Mouse (Mus musculus) T-helper 2 cell (primary cell): ENCODE results near the gene Nkx2-3.

Experiments
- in situ Hi-C: fragments of 300-600 bp; cut with MboI, MseI; formaldehyde crosslinking; loops from one replicate; pipeline ENCODE4 v1.15.1; 2025; ENCODE audit warnings: high pct_unique_total_duplicates

Gene Nkx2-3

GRCm38 (mm10) chr19:43612051-43612450 is at the start of gene Nkx2-3:
TSS of gene Nkx2-3 (plus strand) at chr19:43612325.
- in situ Hi-C loops = no loop called here

DNA sequence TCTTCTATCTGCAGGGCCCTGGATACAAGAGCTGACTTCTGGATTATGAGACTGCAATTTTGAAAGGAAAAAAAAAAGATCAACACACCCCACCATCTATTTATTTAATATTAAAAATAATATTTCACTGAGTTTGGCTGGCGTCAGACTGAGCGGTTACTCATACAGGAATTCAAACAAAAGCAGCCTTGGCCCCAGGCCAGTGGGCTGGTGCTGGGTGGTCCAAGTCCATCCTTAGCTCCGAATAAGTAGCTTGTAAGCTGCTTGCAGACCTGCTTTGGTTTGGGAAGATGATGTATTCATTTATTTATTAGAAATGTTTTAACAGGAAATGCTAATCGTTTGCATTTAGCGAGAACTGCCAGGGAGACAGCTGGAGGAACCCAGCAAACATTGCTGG is 49.0 kb upstream of the Nkx2-3 start:
- in situ Hi-C loops = loop anchor here (10.0 kb wide), 1 partner anchor 1958 kb away; no protein-coding TSS in a partner anchor

DNA sequence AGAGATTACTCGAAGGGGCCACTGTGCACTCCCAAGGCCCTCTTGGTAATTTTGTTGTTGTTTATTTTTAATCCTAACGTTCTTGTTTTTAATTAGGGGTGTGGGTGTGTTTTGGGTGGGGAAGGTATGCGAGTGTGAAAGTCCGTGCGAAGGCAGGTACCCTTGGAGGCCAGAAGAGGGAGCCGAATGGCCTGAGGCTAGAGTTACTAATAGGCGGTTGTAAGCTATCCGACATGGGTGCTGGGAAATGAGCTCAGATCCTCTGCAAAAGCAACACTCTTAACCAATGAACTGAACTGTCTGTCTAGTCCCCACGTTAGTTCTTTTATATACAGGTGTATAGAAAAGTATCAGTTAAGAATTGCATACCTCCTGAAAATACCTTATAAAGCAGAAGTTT is 43.8 kb upstream of the Nkx2-3 start:
- in situ Hi-C loops = loop anchor here (10.0 kb wide), 1 partner anchor 1963 kb away; no protein-coding TSS in a partner anchor

DNA sequence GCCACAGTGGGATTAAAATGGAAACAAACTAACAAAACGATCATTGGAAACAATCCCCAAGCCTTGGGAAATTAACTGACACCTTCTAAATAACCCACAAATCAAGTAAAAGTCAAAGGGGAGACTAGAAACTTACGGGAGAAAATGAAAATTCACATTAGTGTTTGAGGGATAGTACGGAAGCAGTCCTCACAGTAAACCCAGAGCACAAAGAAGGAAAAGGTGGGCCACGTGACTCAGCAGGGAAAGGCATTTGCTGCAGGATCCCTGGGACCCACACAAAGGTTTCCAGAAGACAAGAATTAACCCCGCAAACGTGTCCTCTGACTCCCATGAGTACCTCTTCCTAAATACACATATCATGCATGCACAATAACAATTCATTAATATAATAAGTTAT is 43.0 kb upstream of the Nkx2-3 start:
- in situ Hi-C loops = loop anchor here (10.0 kb wide), 1 partner anchor 1964 kb away; no protein-coding TSS in a partner anchor

GRCm38 (mm10) chr19:43570831-43571790 is 41.0 kb upstream of the Nkx2-3 start:
- in situ Hi-C loops = no loop called here

GRCm38 (mm10) chr19:43579081-43579796 is 32.9 kb upstream of the Nkx2-3 start:
- in situ Hi-C loops = no loop called here

GRCm38 (mm10) chr19:43581185-43581584 is 30.9 kb upstream of the Nkx2-3 start:
- in situ Hi-C loops = loop anchor here (5.0 kb wide), 1 partner anchor 41 kb away; no protein-coding TSS in a partner anchor

DNA sequence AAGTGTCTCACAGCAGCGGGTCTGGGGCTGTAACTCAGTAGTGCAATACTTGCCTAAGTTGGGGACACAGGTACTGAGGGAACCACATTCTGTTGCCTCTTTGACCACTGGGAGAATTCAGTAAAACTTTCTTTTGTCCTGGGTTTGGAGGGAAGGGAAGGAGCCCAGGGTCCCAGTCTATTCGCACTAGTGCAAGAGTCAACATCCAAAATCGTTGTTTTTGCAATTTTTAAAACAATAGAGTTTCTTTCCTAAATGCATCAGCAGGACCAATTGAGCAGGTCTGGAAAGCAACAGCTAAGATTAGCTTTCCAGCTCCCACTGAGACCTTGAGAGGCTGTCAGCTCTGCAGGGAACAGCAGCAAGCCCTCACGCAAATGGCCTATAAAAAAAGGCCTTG is 28.9 kb upstream of the Nkx2-3 start:
- in situ Hi-C loops = loop anchor here (5.0 kb wide), 1 partner anchor 39 kb away; no protein-coding TSS in a partner anchor

GRCm38 (mm10) chr19:43583595-43583994 is 28.5 kb upstream of the Nkx2-3 start:
- in situ Hi-C loops = loop anchor here (5.0 kb wide), 1 partner anchor 39 kb away; no protein-coding TSS in a partner anchor

DNA sequence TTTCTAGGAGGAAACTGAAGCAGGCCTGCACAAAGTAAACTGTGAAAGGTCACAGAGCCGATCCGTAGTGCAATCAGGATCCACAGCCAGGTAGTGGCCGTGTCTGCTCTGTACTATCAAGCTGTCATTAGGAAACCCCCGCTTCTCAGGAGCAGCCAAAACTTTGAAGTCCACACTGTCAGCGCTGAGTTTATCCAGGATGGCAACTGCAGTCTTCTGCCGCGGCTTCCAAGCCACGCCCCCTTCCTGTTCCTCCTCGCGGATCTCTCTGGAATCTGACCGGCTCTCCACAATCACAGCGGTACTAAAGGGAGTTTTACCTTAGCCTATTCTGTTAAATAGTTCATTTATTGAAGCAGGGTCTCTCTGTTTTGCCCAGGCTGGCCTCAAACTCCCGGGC is 27.3 kb upstream of the Nkx2-3 start:
- in situ Hi-C loops = loop anchor here (5.0 kb wide), 1 partner anchor 38 kb away; no protein-coding TSS in a partner anchor

DNA sequence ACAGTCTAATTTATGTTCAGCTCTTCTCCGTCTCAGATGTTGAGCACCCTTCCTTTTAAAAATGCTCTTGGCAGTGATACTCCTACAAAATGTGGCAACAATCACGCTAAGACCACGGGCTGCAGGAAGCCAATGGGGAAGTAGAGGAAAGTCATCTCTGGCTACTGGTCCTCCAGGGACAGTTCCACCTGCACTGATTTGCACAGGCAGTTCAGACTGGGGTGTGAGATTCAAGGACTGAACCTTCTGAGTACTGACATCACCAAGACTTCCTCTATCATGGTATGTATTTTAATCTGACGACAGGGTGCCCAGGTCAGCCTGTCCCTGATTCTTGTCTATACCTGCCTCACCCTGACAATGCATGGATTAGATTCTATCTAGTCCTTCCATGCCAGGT is 20.1 kb upstream of the Nkx2-3 start:
- in situ Hi-C loops = no loop called here

DNA sequence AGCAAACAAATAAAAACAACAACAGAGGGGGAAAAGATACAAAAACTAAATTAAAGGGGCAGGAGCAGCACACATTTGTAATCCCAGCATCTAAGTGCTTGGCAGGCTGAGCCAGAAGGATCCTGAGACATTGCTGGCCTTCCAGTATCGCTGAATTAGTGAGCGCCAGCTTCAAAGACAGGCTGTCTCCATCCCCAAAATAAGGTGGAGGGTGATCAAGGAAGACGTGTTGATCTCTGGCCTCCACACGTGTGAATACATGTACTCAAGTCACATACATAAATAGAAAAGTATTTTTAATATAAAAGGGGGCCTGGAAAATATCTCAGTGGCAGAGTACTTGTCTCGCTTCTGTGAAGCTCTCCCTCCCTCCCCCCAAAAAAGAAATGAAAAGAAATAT is 15.1 kb upstream of the Nkx2-3 start:
- in situ Hi-C loops = no loop called here

DNA sequence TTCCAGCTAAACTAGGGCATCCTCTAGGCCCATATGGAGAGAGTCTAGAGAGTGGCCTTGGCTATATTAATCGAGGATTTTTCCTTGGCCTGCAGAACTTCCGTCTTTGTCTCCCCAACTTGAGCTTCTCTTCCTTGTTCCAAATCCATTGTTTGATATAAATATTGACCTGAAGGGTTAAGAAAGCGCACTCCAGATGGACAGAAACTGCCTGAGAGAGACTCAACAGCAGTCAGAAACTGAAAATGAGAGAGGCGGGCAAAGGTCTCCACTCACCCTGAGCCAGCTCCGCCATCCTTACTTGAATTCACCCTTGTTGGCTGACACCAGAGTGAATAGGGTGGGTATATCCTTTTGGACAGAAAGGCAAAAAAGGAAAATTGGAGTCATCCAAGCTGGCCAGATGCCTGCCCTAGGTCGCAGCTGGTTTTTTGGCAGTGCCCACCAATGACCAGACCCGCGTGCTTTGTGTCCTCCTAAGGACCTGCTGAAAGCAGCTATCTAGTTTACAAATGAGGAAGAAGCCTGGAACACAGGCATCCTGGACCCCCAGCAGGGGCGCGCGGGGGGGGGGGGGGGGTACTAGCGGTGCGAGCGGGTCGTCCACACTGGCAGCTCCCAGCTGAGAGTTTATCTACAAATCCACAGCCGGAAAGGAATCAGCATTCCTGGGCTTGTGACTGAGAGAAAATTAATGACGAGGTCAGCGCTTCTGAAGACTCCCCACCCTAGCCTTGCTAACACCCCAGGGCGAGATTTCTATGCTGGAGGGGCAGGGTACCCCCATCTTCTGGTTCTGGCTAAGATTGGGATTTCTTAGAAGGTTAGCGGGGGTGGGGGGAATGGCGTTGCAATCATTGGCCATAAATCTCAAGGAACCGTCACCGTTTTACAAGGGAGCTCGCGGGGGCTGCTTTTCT is 13.1 kb upstream of the Nkx2-3 start:
- in situ Hi-C loops = no loop called here

- in situ Hi-C loops = no loop called here
These were observed 12.2 kb upstream of the Nkx2-3 start for GRCm38 (mm10) chr19:43599776-43600544.

DNA sequence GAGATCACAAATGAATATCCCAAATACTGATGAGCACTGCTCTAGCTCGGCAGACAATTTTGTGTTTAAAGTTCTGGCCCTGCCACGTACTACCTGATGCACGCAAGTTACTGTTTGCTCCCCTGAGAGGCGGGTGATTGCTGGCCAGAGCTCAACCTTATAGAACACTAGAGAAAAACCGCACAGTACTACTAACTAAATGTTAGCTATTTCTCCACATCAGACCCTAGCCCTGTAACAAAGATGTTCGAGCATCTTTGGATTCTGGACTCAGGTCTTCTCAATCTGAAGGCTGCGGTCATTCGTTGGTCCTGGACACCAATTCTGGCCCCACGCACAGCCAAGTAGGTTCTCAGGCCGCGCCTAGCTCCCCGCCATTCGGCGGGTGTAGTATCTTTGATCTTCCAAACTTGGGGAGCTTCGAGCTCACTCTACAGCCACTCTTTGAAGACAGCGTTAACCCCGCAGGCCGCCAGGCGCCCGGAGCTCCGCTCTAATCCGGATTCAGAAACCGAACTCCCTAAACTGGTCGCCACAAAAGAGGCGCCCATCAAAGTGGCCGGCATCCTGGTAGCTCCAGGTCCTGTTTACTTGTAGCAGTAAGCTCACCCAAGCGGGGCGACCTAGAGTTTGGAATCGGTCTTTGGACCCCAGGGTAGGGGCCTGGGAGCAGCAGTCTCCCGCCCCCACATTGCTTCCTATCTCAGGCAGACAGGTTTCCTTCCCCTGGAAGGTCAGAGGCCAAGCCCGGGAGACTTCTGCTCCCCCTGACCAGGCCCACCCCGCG is 11.4 kb upstream of the Nkx2-3 start:
- in situ Hi-C loops = no loop called here

- in situ Hi-C loops = no loop called here
These were observed 10.7 kb upstream of the Nkx2-3 start for GRCm38 (mm10) chr19:43601440-43601839.

GRCm38 (mm10) chr19:43601996-43602590 is 10.0 kb upstream of the Nkx2-3 start:
- in situ Hi-C loops = no loop called here

DNA sequence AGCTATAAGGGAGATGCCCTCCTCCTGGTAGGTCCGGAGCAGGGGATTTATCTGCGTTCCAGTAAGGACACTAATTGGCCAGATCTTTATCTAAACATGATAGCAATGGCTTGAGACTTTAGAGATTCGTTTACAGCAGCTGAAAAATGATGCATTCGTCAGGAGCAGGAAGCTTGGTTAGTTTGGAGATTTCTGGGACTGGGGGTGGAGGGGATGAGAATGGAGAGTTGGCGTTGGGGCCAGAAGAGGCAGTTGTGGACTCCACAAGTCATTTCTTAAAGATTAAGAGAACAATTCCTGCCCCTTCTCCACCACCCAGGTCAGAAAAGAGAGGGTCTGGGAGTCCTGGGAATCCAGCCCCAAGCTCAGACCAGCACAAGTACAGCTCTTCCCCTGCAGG is 8.6 kb upstream of the Nkx2-3 start:
- in situ Hi-C loops = no loop called here

GRCm38 (mm10) chr19:43604492-43605120 is 7.5 kb upstream of the Nkx2-3 start:
- in situ Hi-C loops = no loop called here
